Mouse (Mus musculus) ES-Bruce4 (cell line): ENCODE results near the gene Sh3bp4.

ENCODE experiments used
- CTCF ChIP-seq: IDR thresholded peaks from one replicate; pipeline ENCODE4 v1.8.1; 2011; ENCODE audit warnings: low read depth, low read length
- EP300 ChIP-seq: IDR thresholded peaks from 2 replicates; pipeline ENCODE4 v1.6.1; 2011; ENCODE audit warnings: low read depth, low read length; ENCODE audit not compliant: insufficient read depth

DNA sequence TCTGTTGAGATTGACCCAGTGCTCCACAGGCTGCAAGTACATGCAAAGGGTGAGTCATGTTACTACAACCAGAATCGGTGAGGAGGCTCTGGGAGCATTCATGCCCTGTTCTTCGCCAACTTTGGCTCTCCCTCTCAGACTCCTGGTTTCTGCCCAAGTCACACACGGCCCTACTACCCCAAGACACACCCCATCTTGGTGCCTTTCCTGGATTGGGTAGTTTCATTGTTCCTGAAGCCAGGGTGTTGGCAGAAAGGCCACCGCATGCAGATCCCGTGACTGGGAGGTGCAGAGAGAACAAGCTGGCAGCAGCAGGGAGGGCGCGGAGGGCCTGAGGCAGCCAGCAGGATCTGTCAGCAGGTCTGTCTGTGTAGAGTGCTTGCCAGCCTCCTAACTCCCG, 61.5 kb downstream of the Sh3bp4 start:
- 0 out of 2 replicates have a peak, but pooled peaks have one; percentile 13 for TF ChIP-seq EP300
- TF ChIP-seq CTCF = no peak
